Mouse (Mus musculus) ES-E14 (cell line): ENCODE measurements around the gene Flt3l. TPM values are rescaled to one million over a fixed set of nuclear protein-coding genes. Genes with fewer than 3 reads are reported as not detected.

ENCODE experiments used
- DNase-seq: peaks from one replicate; pipeline ENCODE4 v3.0.0-alpha.2; 2013; ENCODE audit warnings: low read depth, low spot score
- H3K27ac ChIP-seq: 2 replicates; pipeline ENCODE4 v1.5.1; 2012; ENCODE audit warnings: low read depth, mild to moderate bottlenecking, low read length, moderate library complexity, mixed read lengths; ENCODE audit not compliant: poor library complexity, insufficient read depth, severe bottlenecking
- H3K36me3 ChIP-seq: 2 replicates; pipeline ENCODE4 v1.6.1; 2012; ENCODE audit warnings: mild to moderate bottlenecking, low read length, moderate library complexity, mixed read lengths; ENCODE audit not compliant: control insufficient read depth, poor library complexity, insufficient read depth, severe bottlenecking
- H3K4me1 ChIP-seq, 2 experiments: fragments of 150-350 bp in 1 of 2; sonication (generic) in 1 of 2; 2 replicates each; pipeline ENCODE4 v1.6.1; 2012; ENCODE audit warnings: low read length in 2 of 2, mild to moderate bottlenecking in 1 of 2, mixed read lengths in 1 of 2; ENCODE audit not compliant: control insufficient read depth in 2 of 2, insufficient read depth in 2 of 2, poor library complexity in 1 of 2
- H3K4me3 ChIP-seq, 2 experiments: fragments of 150-350 bp in 1 of 2; sonication (generic) in 1 of 2; 2 replicates each; pipeline ENCODE4 v1.5.1; 2012; ENCODE audit warnings: low read length in 2 of 2, low read depth in 1 of 2, mild to moderate bottlenecking in 1 of 2, mixed read lengths in 1 of 2; ENCODE audit not compliant: insufficient read depth in 1 of 2, poor library complexity in 1 of 2, severe bottlenecking in 1 of 2
- H3K9ac ChIP-seq: 2 replicates; pipeline ENCODE4 v1.6.1; 2012; ENCODE audit warnings: low read depth, mild to moderate bottlenecking, low read length, mixed read lengths; ENCODE audit not compliant: poor library complexity, insufficient read depth, severe bottlenecking
- H3K9me3 ChIP-seq: fragments of 150-350 bp; sonication (generic); 2 replicates; pipeline ENCODE4 v1.6.1; 2012; ENCODE audit warnings: low read depth, mild to moderate bottlenecking, low read length; ENCODE audit not compliant: control insufficient read depth, insufficient read depth
- CHD2 ChIP-seq: IDR thresholded peaks from 2 replicates; pipeline ENCODE4 v1.6.1; 2014; ENCODE audit warnings: mild to moderate bottlenecking, low read depth, low read length, inconsistent platforms
- HCFC1 ChIP-seq: IDR thresholded peaks from 2 replicates; pipeline ENCODE4 v1.6.1; 2012; ENCODE audit warnings: low read length, inconsistent platforms, borderline replicate concordance; ENCODE audit not compliant: insufficient read depth
- MAFK ChIP-seq: IDR thresholded peaks from 2 replicates; pipeline ENCODE4 v1.6.1; 2014; ENCODE audit warnings: mild to moderate bottlenecking, low read depth, low read length, inconsistent platforms; ENCODE audit not compliant: insufficient read depth
- ZC3H11A ChIP-seq: IDR thresholded peaks from 2 replicates; pipeline ENCODE4 v1.6.1; 2012; ENCODE audit warnings: low read depth, mild to moderate bottlenecking, inconsistent platforms, low read length, borderline replicate concordance
- ZNF384 ChIP-seq: IDR thresholded peaks from 2 replicates; pipeline ENCODE4 v1.6.1; 2012; ENCODE audit warnings: low read depth, low read length, inconsistent platforms
- in situ Hi-C, 2 experiments: fragments of 600-800 bp; cut with MboI; formaldehyde crosslinking; loops; one replicate each; pipeline ENCODE4 v1.15.1; 2025; ENCODE audit warnings: low sequenced_read_pairs in 2 of 2, inconsistent platforms in 1 of 2; ENCODE audit not compliant: unreplicated experiment in 2 of 2
- total RNA-seq: library from RNA; depleted of rRNA; stranded (reverse); fragments of 300-350 nt; gene quantifications from 2 replicates; pipeline ENCODE4 v1.2.3, GENCODE M21; 2012

Flt3l gene
- total RNA-seq, 1 experiment: 1.8 TPM

DNA sequence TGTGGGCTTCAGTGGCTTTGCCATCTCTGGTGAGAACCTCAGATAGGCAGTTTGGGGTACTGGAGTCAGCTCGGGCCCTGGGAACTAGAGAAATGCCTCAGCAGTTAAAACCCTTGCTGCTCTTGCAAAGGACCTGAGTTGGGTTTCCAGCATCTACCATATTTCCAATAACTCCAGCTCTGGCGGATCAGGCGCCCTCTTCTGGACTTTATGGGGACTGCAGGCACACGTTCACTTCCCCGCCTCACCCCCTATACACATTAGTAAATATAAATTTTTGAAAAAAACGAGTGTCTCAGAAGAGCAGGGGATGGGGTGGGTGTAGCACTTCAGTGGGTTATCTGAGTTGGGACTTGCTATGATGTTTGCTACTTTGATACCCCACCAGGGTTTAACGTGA lies 36.7 kb upstream of the Flt3l start:
- H3K9me3 ChIP-seq: no peaks in the 10 kb centered on the region

DNA sequence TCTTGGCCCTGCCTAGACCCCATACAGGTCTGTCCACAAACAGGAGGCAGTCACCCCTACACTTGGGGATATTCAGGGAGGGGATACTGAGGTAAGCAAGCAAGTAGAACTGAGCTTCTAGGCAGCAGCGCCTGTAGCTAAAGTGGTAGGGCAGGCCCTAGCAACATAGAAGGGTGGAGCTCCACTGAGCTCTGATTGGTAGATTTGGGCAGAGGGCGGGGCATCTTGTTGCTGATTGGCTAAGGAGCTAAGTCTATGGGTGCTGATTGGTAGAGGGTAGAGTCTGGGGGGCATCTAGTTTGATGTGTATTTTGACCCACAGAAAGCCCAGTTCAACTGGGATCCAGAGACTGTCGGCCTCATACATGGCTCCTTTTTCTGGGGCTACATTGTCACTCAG lies 33.3 kb upstream of the Flt3l start:
- no peak overlapping the region for H3K4me3 ChIP-seq
- in situ Hi-C loops: no loop called here
- TF ChIP-seq HCFC1 (no peak), ZNF384 (no peak), CHD2 (no peak; the same call in 1 of the 2 replicates), MAFK (no peak), ZC3H11A (no peak)
- no peak overlapping the region for H3K9ac ChIP-seq
- DNase-seq: no peak
- H3K27ac ChIP-seq: no peak overlapping the region
- no peaks in the 10 kb centered on the region for H3K9me3 ChIP-seq
- peaks cover 2 to 31% of the 10 kb centered on the region in 2 experiments for H3K4me1 ChIP-seq
- no peaks in the 10 kb centered on the region for H3K36me3 ChIP-seq

More for the DNA sequence above, 36.7 kb upstream of the Flt3l start:
- no peak overlapping the region for H3K27ac ChIP-seq
- no peaks in the 10 kb centered on the region for H3K36me3 ChIP-seq
- peaks cover 2 to 30% of the 10 kb centered on the region in 2 experiments; a peak in 3 of 4 replicates for H3K4me1 ChIP-seq
- 0 out of 4 replicates have a peak overlapping the region, but pooled peaks of 1 of the 2 experiments have one; percentile 20 for H3K4me3 ChIP-seq
- no peak overlapping the region for H3K9ac ChIP-seq
- in situ Hi-C loops: no loop called here
- DNase-seq: no peak
- no peak for TF ChIP-seq HCFC1
- TF ChIP-seq CHD2: no peak
- TF ChIP-seq MAFK: no peak
- no peak for TF ChIP-seq ZNF384
- no peak for TF ChIP-seq ZC3H11A

GRCm38 (mm10) chr7:45168656-45169055 lies 32.4 kb upstream of the Flt3l start:
- peaks cover 2 to 33% of the 10 kb centered on the region in 2 experiments for H3K4me1 ChIP-seq
- peak overlapping the region; percentile 6 to 26; a peak in 2 of 4 replicates for H3K4me3 ChIP-seq
- H3K27ac ChIP-seq: no peak overlapping the region
- DNase-seq: no peak
- in situ Hi-C loops: no loop called here
- TF ChIP-seq MAFK (no peak), CHD2 (no peak), ZC3H11A (no peak), HCFC1 (no peak), ZNF384 (no peak)
- H3K36me3 ChIP-seq: no peaks in the 10 kb centered on the region
- no peaks in the 10 kb centered on the region for H3K9me3 ChIP-seq
- no peak overlapping the region for H3K9ac ChIP-seq

DNA sequence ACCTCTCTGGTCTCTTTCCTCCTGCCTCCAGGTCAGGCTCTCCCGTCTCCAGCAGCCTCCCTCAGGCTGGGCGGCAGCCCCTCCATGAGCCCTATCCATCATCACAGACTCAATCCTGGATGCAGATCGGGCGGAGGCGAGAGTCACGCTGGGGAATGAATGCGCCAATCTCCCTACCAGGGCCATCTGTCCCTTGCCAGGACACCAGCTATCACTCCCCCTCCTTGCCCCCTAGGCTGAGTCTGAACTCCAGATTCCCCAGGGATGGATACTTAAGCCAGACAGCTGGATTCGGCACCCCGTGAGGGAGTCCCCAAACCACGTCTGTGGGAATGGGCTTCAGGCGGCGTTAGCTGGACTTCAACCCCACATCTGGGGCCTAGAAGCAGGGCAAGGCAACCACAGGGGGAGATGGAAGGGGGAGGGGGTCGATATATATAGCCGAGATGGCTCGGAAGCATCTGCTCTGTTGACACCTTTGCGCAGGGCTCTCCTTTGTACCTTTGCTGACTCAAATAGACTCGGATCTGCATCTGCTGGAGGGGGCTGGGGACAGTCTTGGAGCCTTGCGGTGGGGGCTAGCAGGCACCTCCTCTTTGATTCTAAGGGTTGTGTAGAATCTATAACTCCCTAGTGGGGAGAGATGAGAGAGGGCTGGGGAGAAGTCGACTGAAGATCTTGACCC lies 31.7 kb upstream of the Flt3l start:
- no peaks in the 10 kb centered on the region for H3K9me3 ChIP-seq

More for the DNA sequence above, 31.7 kb upstream of the Flt3l start:
- Histone ChIP-seq H3K4me3 (peak overlapping the region in 1 of 2 experiments; percentile 26; a peak in 2 of 4 replicates), H3K4me1 (peaks cover 4 to 33% of the 10 kb centered on the region in 2 experiments), H3K36me3 (no peaks in the 10 kb centered on the region), H3K9ac (0 out of 2 replicates have a peak overlapping the region, but pooled peaks have one; percentile 5), H3K27ac (no peak overlapping the region)
- in situ Hi-C loops: no loop called here
- TF ChIP-seq ZNF384 (no peak), ZC3H11A (no peak), HCFC1 (no peak), CHD2 (no peak), MAFK (no peak)
- DNase-seq: no peak
